Mouse (Mus musculus): ENCODE results near the gene Tas1r3. TPM values are rescaled to one million over a fixed set of nuclear protein-coding genes. Genes with fewer than 3 reads are reported as not detected.

Tas1r3 gene
- polyA plus RNA-seq, 1 experiment from 2014 or later = 0.19 TPM

DNA sequence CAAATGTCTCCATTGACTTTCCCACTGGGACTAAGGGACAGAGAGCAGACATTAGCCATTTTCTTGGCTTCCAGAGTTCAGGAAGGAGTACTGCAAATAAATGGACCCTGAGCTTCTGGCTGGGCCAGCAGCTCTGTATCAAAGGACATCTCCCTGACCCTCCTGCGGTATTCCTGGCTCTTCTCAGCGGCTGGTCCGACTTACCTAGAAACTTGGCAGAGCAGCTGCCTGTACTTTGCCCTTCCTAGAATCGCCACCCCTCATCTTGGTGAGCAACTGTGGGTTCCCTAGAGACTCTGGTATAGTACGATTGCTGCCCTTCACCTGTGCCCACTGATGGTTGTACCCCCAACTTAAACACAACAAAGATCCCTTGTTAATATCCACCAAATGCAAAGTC lies 19.9 kb downstream of the Tas1r3 start:
- 88% methylated on average over 5 of the region's 5 CpGs for WGBS
- Histone ChIP-seq H3K4me2 (replicated peaks; ENCODE audit: low read depth, low read length) (no peak overlapping the region), H3K36me3 (ENCODE audit: insufficient read depth, low read length) (no peaks in the 10 kb centered on the region), H3K27ac (ENCODE audit: low read length) (no peak overlapping the region), H3K9me3 (ENCODE audit: low read length) (no peaks in the 10 kb centered on the region), H3K9ac (replicated peaks; ENCODE audit: low read depth) (no peak overlapping the region), H3K4me3 (ENCODE audit: low read depth, low read length) (no peak overlapping the region), H3K27me3 (replicated peaks; ENCODE audit: insufficient read depth, low read length) (no peaks in the 10 kb centered on the region), H3K4me1 (ENCODE audit: insufficient read depth, low read depth, low read length) (peaks cover 15% of the 10 kb centered on the region; the same call in 1 of the 2 replicates)
- DNase-seq (ENCODE audit: low spot score) = no peak
- TF ChIP-seq EP300 (IDR thresholded peaks at IDR 0.05) (no peak), CTCF (IDR thresholded peaks at IDR 0.05) (no peak)
- no peak for ATAC-seq

- H3K9ac ChIP-seq (replicated peaks; ENCODE audit: low read depth) = no peak overlapping the region
- 46% methylated on average over 38 of the region's 38 CpGs for WGBS
Measured at GRCm38 (mm10) chr4:155841651-155842270, 21.4 kb downstream of the Tas1r3 start.

GRCm38 (mm10) chr4:155841003-155841454 lies 22.1 kb downstream of the Tas1r3 start:
- no peaks in the 10 kb centered on the region for H3K9me3 ChIP-seq (ENCODE audit: low read length)
- ATAC-seq = peak; percentile 22
- peak; percentile 68 for TF ChIP-seq CTCF (IDR thresholded peaks at IDR 0.05)
- no peak for TF ChIP-seq EP300 (IDR thresholded peaks at IDR 0.05)
- peak overlapping the region; percentile 90 for H3K27ac ChIP-seq (ENCODE audit: low read length)
- no peaks in the 10 kb centered on the region for H3K27me3 ChIP-seq (replicated peaks; ENCODE audit: insufficient read depth, low read length)
- H3K4me3 ChIP-seq (ENCODE audit: low read depth, low read length) = peak overlapping the region; percentile 51
- H3K4me2 ChIP-seq (replicated peaks; ENCODE audit: low read depth, low read length) = peak overlapping the region; percentile 97
- no peaks in the 10 kb centered on the region for H3K36me3 ChIP-seq (ENCODE audit: insufficient read depth, low read length)
- peak; percentile 91 for DNase-seq (ENCODE audit: low spot score)
- H3K9ac ChIP-seq (replicated peaks; ENCODE audit: low read depth) = peak overlapping the region; percentile 56
- under 1% methylated on average over 31 of the region's 32 CpGs for WGBS
- peaks cover 5% of the 10 kb centered on the region; the same call in 1 of the 2 replicates for H3K4me1 ChIP-seq (ENCODE audit: insufficient read depth, low read depth, low read length)

More at GRCm38 (mm10) chr4:155841651-155842270, 21.4 kb downstream of the Tas1r3 start:
- Histone ChIP-seq H3K27me3 (replicated peaks; ENCODE audit: insufficient read depth, low read length) (no peaks in the 10 kb centered on the region), H3K4me1 (ENCODE audit: insufficient read depth, low read depth, low read length) (peaks cover 9% of the 10 kb centered on the region; the same call in 1 of the 2 replicates), H3K27ac (ENCODE audit: low read length) (no peak overlapping the region), H3K36me3 (ENCODE audit: insufficient read depth, low read length) (no peaks in the 10 kb centered on the region), H3K4me2 (replicated peaks; ENCODE audit: low read depth, low read length) (peak overlapping the region; percentile 97), H3K9me3 (ENCODE audit: low read length) (no peaks in the 10 kb centered on the region), H3K4me3 (ENCODE audit: low read depth, low read length) (peak overlapping the region; percentile 51; the same call in 1 of the 2 replicates)
- no peak for ATAC-seq
- TF ChIP-seq CTCF (IDR thresholded peaks at IDR 0.05) (no peak), EP300 (IDR thresholded peaks at IDR 0.05) (no peak)
- DNase-seq (ENCODE audit: low spot score) = no peak

DNA sequence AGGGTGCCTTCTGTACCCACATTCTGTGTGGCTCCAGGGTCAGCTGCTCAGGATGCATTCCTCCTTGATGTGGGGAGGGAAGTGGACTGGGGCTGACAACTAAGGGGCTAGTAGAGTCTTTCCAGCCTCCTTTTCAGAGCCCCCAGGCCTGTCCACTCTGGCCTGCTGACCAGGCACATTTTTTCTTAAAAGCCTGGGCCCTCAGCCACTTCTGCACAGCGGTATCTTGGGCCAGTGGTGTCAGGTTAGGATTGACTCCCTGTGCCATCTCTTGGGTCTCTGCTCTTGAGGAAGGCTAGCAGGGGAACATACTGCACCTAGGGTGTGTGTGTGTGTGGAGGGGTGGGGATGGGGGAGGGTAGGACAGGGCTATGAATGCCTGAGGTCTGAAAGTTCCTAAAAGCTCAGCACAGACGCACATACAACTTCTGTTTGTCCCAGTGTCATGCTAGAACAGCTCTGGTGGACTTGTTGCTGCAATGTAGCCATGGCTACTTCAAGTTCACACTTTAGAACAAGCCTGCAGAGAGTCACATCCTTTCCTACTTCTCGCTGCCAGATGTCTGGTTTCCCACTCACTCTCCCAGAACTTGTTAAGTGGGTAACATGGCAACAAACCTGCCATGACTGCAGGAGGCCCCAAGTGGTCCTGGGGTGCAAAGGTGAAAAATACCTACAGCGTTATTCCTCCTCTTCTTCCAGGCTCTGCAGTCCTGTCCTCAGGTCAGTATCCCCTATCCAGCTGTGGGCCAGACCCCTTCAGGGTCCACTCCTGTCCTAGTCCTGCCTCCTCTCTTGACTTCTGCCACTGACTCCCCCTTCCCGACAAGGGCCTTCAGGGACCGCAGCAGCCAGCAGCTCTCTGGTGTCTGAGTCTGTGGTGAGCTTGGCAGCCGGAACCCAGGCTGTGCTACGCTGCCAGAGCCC lies 22.8 kb downstream of the Tas1r3 start:
- DNase-seq (ENCODE audit: low spot score) = peak; percentile 58
- peak; percentile 0; the same call in 1 of the 2 replicates for ATAC-seq
- Histone ChIP-seq H3K36me3 (ENCODE audit: insufficient read depth, low read length) (no peaks in the 10 kb centered on the region), H3K27ac (ENCODE audit: low read length) (peak overlapping the region; percentile 90), H3K4me3 (ENCODE audit: low read depth, low read length) (peak overlapping the region; percentile 51), H3K4me2 (replicated peaks; ENCODE audit: low read depth, low read length) (peak overlapping the region; percentile 97), H3K9ac (replicated peaks; ENCODE audit: low read depth) (peak overlapping the region; percentile 56), H3K9me3 (ENCODE audit: low read length) (no peaks in the 10 kb centered on the region), H3K27me3 (replicated peaks; ENCODE audit: insufficient read depth, low read length) (no peaks in the 10 kb centered on the region), H3K4me1 (ENCODE audit: insufficient read depth, low read depth, low read length) (peaks cover 5% of the 10 kb centered on the region; the same call in 1 of the 2 replicates)
- WGBS = 16% methylated on average over 8 of the region's 8 CpGs
- TF ChIP-seq EP300 (IDR thresholded peaks at IDR 0.05) = no peak

GRCm38 (mm10) chr4:155839483-155839910 lies 23.7 kb downstream of the Tas1r3 start, which contains the start of gene Mxra8:
Gene Mxra8, plus strand, starts transcription at chr4:155839680.
- ATAC-seq (peak; percentile 93), DNase-seq (ENCODE audit: low spot score) (peak; percentile 97)
- Histone ChIP-seq H3K27me3 (replicated peaks; ENCODE audit: insufficient read depth, low read length) (no peaks in the 10 kb centered on the region), H3K4me3 (ENCODE audit: low read depth, low read length) (peak within 1 kb of the TSS; percentile 51), H3K4me1 (ENCODE audit: insufficient read depth, low read depth, low read length) (peaks cover 5% of the 10 kb centered on the region; the same call in 1 of the 2 replicates), H3K27ac (ENCODE audit: low read length) (peak within 1 kb of the TSS; percentile 92), H3K9me3 (ENCODE audit: low read length) (no peaks in the 10 kb centered on the region), H3K36me3 (ENCODE audit: insufficient read depth, low read length) (no peaks in the 10 kb centered on the region), H3K4me2 (replicated peaks; ENCODE audit: low read depth, low read length) (peak within 1 kb of the TSS; percentile 97), H3K9ac (replicated peaks; ENCODE audit: low read depth) (peak within 1 kb of the TSS; percentile 56)
- 6% methylated on average over 16 of the region's 16 CpGs for WGBS
- no peak for TF ChIP-seq CTCF (IDR thresholded peaks at IDR 0.05)
- peak; percentile 31; the same call in 1 of the 2 replicates for TF ChIP-seq EP300 (IDR thresholded peaks at IDR 0.05)

Measured in lung, postnatal 0 days (tissue).